Mouse (Mus musculus) splenic B cell, adult 2 months (primary cell): ENCODE results near the gene Dbp.
"Not testable (repeated sequence)": the region's sequence is repeated elsewhere in the genome, so short reads cannot be mapped to it uniquely, and the experiment has no call there.

Experiments
- DNase-seq: peaks from one replicate; pipeline ENCODE4 v3.0.0-alpha.2; 2011; ENCODE audit warnings: low read depth, low spot score
- H3K27me3 ChIP-seq: 2 replicates; pipeline ENCODE4 v1.6.1; 2012; ENCODE audit warnings: mild to moderate bottlenecking, low read length, moderate library complexity, mixed read lengths; ENCODE audit not compliant: control insufficient read depth, poor library complexity, insufficient read depth, severe bottlenecking
- H3K36me3 ChIP-seq: 2 replicates; pipeline ENCODE4 v1.6.1; 2012; ENCODE audit warnings: mild to moderate bottlenecking, low read length, moderate library complexity, mixed read lengths; ENCODE audit not compliant: control insufficient read depth, poor library complexity, insufficient read depth, severe bottlenecking

Gene Dbp

DNA sequence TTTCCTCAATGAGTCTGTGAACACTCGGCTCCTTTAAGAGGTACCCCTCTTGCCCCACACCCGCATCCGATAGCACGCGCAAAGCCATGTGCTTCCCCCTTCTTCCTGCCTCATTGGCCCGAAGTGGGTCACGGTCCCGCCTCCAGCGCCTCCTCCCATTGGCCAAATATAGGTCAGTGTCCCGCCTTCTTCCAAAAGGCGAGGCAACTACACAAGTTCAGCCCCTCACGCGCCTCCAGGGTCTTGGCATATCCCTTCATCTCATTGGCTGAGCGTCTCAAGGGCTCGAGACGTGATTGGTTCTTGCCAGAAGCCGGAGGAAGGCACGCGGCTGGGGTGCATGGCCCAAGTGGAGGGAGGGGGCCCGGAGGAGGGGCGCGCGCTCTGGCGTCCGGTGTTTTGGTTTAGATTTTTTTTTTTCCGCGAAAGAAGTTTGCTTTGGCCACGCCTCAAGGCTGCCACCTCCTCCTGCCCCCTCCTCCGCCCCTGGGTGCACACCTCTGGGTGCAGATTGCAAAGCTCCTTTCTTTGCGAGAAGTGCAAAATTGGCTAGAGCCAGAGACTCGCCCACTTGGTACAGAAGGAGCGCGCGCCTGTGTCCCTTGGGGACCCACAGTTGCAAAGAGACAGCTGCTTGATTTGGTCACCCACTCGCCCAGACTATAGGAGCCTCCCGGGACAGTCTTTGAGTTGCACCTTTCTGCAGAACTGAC lies at the start of gene Dbp:
TSS of gene Dbp (plus strand) at position 359 of the 713 bp plus-strand sequence.
- peak; percentile 99 for DNase-seq

DNA sequence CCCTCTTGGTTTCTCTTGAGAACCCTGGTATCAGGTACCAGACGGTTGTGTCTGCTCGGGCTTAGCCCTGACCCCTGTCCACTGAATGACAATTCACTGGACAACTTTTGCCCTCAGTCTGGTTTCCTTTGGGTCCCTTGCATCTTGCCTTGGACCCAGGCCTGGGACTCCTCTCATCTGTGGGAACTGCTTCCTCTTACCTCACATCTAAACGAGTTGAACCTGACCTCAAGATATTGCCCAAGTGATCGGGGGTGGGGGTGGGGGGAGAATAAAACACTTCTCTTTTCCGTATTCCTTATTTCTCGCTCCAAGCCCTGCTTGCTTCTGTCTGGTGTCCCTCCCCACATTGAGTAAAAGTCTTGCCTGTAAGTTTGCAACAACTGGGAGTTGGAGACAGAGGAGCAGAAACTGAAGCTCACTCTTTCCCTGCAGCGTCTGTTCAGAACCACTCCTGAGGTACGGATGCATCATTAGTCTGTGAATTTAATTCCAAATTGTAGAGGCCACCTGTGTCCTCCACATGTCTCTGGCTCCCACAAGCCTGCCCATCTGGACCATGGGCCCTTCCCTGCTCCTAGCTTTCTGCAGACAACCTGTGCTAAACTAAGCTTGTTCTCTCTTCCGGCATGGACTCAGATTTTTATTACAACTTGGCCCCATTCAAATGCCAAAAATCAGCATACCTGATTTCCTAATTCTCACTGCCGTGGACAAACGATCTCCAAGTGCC lies 44.0 kb upstream of the Dbp start:
- DNase-seq, result no peak
- no peaks in the 10 kb centered on the region; the same call in 1 of the 2 replicates for H3K27me3 ChIP-seq
- no peaks in the 10 kb centered on the region for H3K36me3 ChIP-seq

More for the DNA sequence above, at the start of gene Dbp:
- Histone ChIP-seq H3K27me3 (no peaks in the 10 kb centered on the region), H3K36me3 (no peaks in the 10 kb centered on the region)

DNA sequence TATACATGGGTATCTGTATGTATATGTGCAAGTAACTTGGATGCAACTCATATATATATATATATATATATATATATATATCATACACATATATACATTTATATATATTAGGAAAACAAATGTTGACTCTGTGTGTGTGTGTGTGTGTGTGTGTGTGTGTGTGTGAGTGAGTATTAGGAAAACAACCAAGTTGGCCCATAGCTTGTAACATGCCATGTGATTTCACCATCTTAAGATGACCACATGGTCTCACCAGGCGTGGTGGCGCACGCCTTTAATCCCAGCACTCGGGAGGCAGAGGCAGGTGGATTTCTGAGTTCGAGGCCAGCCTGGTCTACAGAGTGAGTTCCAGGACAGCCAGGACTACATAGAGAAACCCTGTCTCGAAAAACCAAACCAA lies 43.2 kb upstream of the Dbp start:
- not testable (repeated sequence) for DNase-seq, H3K36me3 ChIP-seq, H3K27me3 ChIP-seq

DNA sequence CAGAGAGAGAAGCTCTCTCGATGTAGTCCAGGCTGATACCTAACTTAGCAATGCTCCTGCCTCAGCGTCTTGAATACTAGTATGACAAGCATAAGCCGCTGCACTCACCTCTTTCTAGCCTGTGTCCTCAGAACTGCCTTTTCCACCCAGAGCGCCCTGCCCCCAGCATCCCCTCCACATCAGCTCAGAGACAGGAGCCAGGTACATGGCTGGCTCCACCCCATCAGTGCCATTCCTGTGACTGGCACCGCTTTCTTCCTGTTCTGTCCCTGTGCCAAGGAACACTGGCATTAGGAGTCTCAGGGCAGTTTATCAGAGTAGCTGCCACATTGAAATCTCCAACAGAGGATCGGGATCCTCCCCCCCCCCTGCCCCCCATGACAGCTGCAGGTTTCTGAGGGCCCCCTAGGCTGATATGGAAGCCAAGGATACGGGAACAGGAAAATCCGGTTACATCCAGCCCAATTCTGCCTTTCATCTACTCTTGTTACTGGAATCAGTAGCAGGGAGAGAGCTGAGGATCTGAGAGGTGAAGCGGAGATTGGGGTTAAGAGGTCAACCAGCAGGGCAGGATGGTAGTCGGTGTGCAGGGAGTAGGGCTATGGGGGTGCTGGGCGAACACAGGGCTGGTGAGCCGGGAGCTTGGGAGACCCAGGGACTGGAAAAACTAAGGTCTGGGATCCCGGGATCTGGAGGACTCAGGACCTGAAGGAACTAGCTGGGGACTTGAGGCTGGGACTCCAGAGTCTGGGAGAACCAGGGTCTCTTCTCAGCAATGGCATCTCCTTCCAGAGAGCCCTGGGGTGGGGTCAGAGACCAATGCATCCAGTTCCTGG lies 39.4 kb upstream of the Dbp start:
- no peaks in the 10 kb centered on the region for H3K27me3 ChIP-seq
- no peak for DNase-seq
- H3K36me3 ChIP-seq, result no peaks in the 10 kb centered on the region

- DNase-seq, result no peak
- H3K36me3 ChIP-seq, result no peaks in the 10 kb centered on the region
- H3K27me3 ChIP-seq, result no peaks in the 10 kb centered on the region
These were observed 38.7 kb upstream of the Dbp start, which contains the start of gene Fut2 for GRCm38 (mm10) chr7:45666161-45666560. Gene Fut2, minus strand, starts transcription at chr7:45666394.

DNA sequence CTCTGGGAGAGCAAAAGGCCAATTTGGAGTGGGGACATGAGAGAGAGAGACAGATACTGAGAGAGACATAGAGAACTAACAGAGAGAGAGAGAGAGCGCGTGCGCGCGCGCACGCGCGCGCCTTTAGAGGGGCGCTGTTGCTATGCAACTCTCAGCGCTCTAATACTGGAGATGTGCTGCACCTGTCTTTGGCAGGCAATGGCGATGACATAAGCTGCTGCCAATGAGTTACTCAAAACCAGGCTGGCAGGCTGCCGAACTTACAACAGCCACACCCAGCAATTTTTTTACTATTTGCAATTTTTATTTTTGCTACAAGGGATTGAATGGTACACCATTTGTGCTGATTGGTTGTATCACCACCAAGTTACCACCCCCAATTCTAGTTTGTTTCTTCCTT lies 37.1 kb upstream of the Dbp start:
- no peak for DNase-seq
- no peaks in the 10 kb centered on the region for H3K36me3 ChIP-seq
- H3K27me3 ChIP-seq, result no peaks in the 10 kb centered on the region

- H3K27me3 ChIP-seq, result no peaks in the 10 kb centered on the region
- H3K36me3 ChIP-seq, result no peaks in the 10 kb centered on the region
- DNase-seq, result no peak
These were observed 36.0 kb upstream of the Dbp start for GRCm38 (mm10) chr7:45668921-45669320.

- DNase-seq, result no peak
- H3K36me3 ChIP-seq, result no peaks in the 10 kb centered on the region
- H3K27me3 ChIP-seq, result no peaks in the 10 kb centered on the region
These were observed 27.1 kb upstream of the Dbp start for GRCm38 (mm10) chr7:45677627-45678295.

GRCm38 (mm10) chr7:45678513-45678912 lies 26.4 kb upstream of the Dbp start:
- no peaks in the 10 kb centered on the region for H3K27me3 ChIP-seq
- H3K36me3 ChIP-seq, result no peaks in the 10 kb centered on the region
- DNase-seq, result no peak

DNA sequence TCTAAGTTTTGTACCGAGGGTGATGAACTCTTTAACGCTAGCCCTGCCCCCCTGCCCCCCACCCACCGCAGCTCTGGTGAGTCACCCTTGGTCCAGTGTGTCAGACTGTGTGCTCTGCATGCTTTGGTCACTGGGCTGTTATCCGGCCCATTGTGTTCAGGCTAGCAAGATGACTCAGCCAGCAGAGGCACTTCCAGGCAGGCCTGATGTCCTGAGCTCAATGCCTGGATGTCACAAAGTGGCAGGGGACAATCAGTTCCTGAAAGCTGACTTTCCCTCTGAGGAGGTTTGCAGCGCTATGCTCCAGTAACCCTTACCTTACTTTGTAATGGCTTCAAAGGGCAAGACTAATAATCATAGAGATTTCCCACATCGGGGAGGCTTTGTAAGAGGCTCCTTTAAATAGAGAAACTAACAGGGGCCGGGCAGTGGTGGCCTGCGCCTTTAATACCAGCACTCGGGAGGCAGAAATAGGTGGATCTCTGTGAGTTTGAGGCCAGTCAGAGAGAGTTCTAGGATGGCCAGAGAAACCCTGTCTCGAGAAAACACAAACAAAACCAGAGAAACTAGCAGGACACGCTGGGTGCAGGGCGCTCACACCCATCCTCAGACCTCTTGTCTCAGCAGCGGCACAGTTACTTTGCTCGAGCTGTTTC lies 24.8 kb upstream of the Dbp start:
- DNase-seq, result no peak
- Histone ChIP-seq H3K36me3 (no peaks in the 10 kb centered on the region), H3K27me3 (no peaks in the 10 kb centered on the region)

DNA sequence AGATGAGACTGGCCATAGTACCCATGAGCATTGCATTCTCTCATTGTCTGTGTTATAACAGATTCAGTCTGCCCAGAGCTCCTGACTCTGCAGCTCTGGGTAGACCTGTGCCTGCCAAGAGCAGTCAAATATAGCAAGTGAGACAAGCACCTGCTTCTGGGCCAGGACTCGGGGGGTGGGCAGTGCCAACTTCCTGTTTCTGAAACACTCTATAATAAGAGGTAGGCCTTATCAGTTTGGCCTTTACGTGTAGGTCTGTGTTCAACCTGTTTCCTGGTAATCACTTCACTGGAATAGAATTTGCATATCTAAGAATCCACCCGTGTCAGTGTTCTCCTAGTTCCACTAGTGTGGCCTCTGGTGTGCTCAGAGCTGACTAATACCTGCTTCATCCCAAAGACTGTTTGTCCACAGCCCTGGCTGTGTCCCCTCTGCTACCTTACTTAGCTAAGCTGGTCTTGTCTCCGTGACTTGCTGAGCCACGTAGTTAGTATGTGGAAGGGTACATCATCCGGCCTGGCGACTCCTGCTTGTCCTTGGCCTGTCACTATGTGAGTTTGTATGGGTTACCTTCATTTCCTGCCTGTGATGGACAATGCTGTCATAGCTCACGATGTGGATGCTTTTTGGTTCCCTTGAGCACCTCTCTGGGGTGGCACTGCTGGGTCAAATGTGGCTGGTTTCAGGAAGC lies 23.7 kb upstream of the Dbp start:
- peak; percentile 72 for DNase-seq
- Histone ChIP-seq H3K27me3 (no peaks in the 10 kb centered on the region), H3K36me3 (no peaks in the 10 kb centered on the region)

DNA sequence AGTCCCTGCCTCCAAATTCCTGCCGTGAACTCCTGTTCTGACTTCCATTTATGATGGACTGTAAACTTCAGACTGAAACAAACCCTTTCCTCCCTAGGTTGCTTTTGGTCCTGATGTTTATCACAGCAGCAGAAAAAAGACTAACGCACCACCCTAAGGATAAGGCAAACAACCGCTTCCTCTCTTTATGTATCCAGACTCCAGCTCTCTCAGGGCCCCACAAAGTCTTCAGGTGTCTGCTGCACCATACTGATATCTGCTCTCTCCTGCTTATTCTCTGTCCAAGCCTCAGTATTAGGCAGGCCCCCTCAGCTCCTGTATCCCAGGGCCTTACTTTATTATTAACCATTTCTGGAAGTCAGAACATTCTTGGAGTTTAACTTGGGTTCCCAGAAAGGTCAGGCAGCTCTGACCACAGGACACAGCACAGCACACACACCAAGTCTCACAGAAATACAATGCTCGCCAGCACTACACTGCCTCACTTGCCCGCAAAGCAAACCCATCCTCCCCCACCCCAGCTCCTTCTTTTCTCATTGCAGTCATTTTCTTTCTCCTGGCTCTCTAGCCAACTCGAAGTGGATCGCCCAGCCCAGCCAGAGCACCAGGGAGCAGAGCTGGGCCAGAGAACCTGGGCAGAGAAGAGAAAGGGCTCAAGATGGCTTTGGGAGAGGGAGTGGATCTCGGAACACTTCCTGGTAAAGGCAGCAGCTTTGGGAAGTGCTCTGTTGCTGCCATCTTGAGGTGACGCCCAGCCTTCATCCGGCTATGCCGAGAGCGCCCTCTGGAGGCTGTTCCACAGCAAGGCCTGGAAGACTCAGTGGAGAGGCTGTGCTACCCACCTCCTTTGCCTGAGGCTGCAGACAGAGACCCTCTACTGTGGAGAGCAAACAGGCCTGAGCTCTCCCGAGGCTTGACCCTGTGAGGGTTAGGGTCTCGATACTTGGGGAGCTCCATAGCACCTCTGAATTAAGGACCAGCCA lies 22.5 kb upstream of the Dbp start:
- Histone ChIP-seq H3K36me3 (no peaks in the 10 kb centered on the region), H3K27me3 (no peaks in the 10 kb centered on the region)
- peak; percentile 87 for DNase-seq
